Mouse (Mus musculus): Measurements from ENCODE around the gene Gm3417.
"Not testable (repeated sequence)": the region's sequence is repeated elsewhere in the genome, so short reads cannot be mapped to it uniquely, and the experiment has no call there.

Gene Gm3417

DNA sequence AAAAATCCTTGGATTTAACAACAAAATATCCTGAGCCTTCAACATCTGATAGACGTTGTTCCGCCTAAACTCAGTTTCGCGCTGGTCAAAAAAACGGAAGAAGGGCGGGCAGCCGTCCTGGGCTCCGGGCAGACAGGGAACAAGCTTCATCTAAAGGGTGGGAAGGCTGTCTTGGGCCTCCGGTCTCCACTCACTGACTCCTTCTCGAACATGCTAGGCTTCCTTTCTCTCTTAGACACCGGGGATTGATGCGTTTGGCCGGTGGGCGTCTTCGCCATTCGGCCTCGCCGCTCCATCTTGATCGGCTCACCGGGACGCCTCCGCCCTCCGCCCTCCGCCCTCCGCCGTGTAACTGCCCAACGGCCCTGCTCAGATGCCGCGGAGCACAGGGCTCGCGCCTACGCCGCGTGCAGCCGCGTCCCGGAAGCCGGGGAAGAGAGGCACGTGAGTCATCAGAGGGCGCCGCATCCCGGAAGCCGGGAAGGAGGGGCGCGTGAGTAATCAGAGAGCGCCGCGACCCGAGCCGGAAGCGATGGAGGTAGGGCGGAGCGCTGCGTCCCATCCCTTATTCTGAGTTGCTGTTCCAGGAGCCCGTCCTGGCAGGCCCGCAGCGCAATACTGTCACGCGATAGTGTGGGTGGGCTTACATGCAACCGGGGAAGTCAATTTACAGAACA lies at the start of gene Gm3417, which contains the start of gene 9030025P20Rik:
Gene Gm3417 (minus strand): TSS at position 429 of the 677 bp plus-strand sequence.
Gene 9030025P20Rik (plus strand): TSS at position 107 of the 677 bp plus-strand sequence.
- CTCF ChIA-PET, result not testable (repeated sequence)

GRCm38 (mm10) chr17:15025513-15025912 lies 46.9 kb upstream of the Gm3417 start:
- CTCF ChIA-PET, result not testable (repeated sequence)

- CTCF ChIA-PET, result not testable (repeated sequence)
These were observed 46.1 kb upstream of the Gm3417 start for GRCm38 (mm10) chr17:15024502-15025193.

DNA sequence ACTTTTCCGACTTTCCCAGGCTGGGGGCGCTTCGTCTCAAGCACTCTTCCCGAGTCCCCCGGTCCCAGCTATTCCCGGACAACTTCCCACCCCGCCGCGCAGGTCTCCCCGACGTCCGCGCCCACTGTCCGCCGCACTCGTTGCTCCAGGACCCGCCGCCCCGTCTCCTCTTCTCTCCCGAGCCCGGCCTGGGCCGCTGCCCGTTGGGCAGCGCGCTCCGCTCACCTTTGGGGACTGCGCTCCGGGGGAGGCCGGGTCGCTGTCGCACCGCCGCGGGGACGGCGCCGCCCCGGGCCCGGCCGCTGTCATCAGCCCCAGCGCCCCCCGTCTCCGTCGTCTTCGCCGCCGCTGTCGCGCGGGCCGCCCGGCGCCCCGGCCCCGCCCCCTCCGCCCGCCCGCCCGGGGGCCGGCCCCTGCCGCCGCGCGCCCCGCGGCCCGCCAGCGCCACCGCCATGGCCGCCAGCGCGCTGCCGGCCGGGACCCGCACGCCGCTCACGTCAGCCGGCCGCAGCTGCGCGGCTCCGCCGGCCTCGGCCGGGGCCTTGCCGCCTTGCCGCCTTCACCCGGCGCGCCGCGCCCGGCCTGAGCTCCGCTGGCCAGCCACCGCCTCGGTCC lies 45.4 kb upstream of the Gm3417 start:
- CTCF ChIA-PET, result not testable (repeated sequence)

- CTCF ChIA-PET, result not testable (repeated sequence)
These were observed 43.1 kb upstream of the Gm3417 start for GRCm38 (mm10) chr17:15021503-15022220.

DNA sequence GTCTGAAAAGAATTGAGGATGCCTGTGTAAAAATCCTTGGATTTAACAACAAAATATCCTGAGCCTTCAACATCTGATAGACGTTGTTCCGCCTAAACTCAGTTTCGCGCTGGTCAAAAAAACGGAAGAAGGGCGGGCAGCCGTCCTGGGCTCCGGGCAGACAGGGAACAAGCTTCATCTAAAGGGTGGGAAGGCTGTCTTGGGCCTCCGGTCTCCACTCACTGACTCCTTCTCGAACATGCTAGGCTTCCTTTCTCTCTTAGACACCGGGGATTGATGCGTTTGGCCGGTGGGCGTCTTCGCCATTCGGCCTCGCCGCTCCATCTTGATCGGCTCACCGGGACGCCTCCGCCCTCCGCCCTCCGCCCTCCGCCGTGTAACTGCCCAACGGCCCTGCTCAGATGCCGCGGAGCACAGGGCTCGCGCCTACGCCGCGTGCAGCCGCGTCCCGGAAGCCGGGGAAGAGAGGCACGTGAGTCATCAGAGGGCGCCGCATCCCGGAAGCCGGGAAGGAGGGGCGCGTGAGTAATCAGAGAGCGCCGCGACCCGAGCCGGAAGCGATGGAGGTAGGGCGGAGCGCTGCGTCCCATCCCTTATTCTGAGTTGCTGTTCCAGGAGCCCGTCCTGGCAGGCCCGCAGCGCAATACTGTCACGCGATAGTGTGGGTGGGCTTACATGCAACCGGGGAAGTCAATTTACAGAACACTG lies 31.3 kb upstream of the Gm3417 start, which contains the start of gene Gm3435:
Gene Gm3435 (plus strand): TSS at position 471 of the 708 bp plus-strand sequence.
- CTCF ChIA-PET, result not testable (repeated sequence)

DNA sequence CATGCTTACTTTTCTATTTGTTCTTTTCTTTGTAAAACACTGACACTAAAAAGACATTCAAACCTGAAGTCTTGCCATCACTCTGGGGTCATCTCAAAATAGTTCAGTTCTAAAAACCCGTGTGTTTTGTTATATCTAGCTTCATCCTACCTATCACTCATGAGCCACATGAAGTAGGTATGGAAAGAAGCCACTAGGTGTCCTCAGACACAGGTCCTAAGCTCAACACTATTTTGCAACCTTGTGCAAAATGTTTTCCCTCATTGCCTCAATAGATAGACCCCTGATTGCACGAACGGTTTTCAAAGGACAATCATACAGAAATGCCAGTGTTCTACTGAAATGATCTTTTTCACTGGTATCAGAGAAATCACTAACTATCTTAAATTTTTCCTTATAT lies 30.5 kb upstream of the Gm3417 start:
- CTCF ChIA-PET, result not testable (repeated sequence)

- CTCF ChIA-PET, result not testable (repeated sequence)
These were observed 21.5 kb upstream of the Gm3417 start for GRCm38 (mm10) chr17:15000047-15000446.

DNA sequence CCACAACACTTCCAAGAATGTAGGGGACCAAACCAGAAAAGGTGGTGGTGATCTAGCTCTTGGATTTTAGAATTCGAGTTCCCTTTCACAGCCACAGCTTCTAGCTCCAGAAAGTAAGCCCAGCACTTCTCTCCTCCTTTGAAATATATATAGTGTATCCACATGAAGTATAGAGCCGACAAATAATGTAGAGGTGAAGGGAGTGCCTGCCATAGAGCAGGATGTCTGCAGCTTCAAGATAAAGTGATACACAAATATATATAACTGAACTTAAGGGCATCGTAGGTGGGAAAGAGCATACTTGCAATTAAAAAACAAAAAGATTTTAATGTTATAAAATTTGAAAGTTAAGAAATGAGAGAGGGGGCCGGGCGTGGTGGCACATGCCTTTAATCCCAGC lies 15.6 kb upstream of the Gm3417 start:
- CTCF ChIA-PET, result not testable (repeated sequence)

GRCm38 (mm10) chr17:14993139-14993832 lies 14.7 kb upstream of the Gm3417 start:
- CTCF ChIA-PET, result not testable (repeated sequence)

- CTCF ChIA-PET, result not testable (repeated sequence)
These were observed 14.0 kb upstream of the Gm3417 start for GRCm38 (mm10) chr17:14992522-14993138.

- CTCF ChIA-PET, result not testable (repeated sequence)
These were observed 11.6 kb upstream of the Gm3417 start for GRCm38 (mm10) chr17:14990116-14990702.

DNA sequence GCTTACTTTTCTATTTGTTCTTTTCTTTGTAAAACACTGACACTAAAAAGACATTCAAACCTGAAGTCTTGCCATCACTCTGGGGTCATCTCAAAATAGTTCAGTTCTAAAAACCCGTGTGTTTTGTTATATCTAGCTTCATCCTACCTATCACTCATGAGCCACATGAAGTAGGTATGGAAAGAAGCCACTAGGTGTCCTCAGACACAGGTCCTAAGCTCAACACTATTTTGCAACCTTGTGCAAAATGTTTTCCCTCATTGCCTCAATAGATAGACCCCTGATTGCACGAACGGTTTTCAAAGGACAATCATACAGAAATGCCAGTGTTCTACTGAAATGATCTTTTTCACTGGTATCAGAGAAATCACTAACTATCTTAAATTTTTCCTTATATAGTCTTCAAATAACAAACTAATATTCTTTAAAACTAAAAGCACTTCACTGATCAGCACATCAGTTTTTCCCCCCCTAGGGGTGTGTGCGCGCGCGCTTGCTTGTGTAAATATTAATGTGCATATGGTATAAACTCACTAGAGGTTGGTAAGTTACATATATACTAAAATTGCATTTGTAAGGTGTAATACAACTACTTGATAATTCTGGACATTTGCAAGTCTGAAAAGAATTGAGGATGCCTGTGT lies 750 bp downstream of the Gm3417 start:
- CTCF ChIA-PET, result not testable (repeated sequence)

GRCm38 (mm10) chr17:14968373-14968913 lies 10.1 kb downstream of the Gm3417 start:
- CTCF ChIA-PET, result not testable (repeated sequence)

DNA sequence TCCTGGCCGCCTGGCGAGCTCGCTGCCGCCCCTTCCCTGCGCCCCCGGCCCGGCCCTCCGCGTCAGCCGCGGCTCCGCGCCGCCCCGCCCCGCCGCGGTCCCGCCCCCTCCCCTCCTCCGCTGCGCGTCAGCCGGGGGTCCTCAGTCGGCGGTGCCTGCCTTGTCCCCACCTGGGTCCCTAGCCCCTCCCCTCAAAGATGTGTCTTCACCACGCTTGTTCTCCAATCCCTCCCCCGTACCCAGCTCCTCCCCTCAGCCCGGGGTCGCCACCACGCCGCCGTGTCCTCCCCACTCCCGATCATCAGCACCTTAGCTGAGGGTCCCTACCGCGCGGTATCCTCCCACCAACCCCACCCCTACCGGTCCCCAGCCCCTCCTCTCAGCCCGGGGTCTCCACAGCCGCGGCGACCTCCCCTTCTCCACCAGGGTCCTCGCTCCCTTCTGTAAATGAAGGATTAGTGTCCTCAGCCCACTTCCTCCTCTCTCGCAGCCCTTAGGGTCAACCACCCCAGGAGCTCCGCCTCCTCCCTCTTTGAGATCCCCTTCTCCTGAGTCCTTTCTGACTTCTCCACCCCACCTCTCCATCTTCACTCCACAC lies 16.9 kb downstream of the Gm3417 start:
- CTCF ChIA-PET, result not testable (repeated sequence)

DNA sequence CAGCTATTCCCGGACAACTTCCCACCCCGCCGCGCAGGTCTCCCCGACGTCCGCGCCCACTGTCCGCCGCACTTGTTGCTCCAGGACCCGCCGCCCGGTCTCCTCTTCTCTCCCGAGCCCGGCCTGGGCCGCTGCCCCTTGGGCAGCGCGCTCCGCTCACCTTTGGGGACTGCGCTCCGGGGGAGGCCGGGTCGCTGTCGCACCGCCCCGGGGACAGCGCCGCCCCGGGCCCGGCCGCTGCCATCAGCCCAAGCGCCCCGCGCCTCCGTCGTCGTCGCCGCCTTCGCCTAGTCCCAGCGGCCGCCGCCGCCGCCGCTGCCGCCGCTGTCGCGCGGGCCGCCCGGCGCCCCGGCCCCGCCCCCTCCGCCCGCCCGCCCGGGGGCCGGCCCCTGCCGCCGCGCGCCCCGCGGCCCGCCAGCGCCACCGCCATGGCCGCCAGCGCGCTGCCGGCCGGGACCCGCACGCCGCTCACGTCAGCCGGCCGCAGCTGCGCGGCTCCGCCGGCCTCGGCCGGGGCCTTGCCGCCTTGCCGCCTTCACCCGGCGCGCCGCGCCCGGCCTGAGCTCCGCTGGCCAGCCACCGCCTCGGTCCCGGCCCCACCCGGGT lies 17.5 kb downstream of the Gm3417 start, which contains the start of gene Phf10:
Gene Phf10 (minus strand): TSS at position 323 of the 606 bp plus-strand sequence.
- CTCF ChIA-PET, result not testable (repeated sequence)

- CTCF ChIA-PET, result interaction anchor here (0.8 kb wide), 1 partner anchor 17 kb away, joined by 4 read pairs; the partner anchor contains the start of genes 1600012H06Rik and Wdr27
These were observed 18.1 kb downstream of the Gm3417 start for GRCm38 (mm10) chr17:14960520-14960919.

DNA sequence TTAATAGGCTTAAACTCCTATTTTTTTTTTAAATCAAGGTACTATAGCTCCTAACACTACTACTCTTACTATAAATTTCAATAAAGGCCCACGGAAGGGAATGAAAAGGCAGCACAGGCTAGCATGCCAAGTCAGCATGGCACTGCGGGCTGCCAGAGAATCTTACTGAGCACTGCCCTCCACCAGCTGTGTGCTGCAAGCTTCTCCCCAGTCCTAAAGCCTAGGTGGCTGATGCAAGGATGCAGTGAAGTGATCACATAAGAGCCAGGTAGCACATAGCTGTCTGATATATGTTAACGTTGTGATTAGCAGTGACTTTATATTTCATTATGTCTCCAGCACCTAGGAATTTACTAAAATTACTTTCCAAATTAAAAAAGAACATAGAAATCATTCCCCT lies 18.6 kb downstream of the Gm3417 start:
- CTCF ChIA-PET, result interaction anchor here (0.8 kb wide), 1 partner anchor 16 kb away, joined by 4 read pairs; the partner anchor contains the start of genes 1600012H06Rik and Wdr27

All from spleen, embryonic (tissue).